Mouse (Mus musculus) CH12.LX (cell line): ENCODE data around the gene Bcar1. TPM values are rescaled to one million over a fixed set of nuclear protein-coding genes. Genes with fewer than 3 reads are reported as not detected.

ENCODE experiments used
- DNase-seq: peaks from one replicate; pipeline ENCODE4 v3.0.0-alpha.2; 2013; ENCODE audit errors: extremely low read depth
- H3K27ac ChIP-seq: 2 replicates; pipeline ENCODE4 v1.5.1; 2012; ENCODE audit warnings: low read depth, mild to moderate bottlenecking, control low read depth, moderate library complexity; ENCODE audit not compliant: insufficient read depth
- H3K27me3 ChIP-seq: replicated peaks from 2 replicates; pipeline ENCODE3; 2012; ENCODE audit warnings: inconsistent platforms
- H3K36me3 ChIP-seq, 2 experiments: replicated peaks in 1 of 2; 2 replicates each; pipeline versions ENCODE3 to v1.6.1; 2012; ENCODE audit warnings: inconsistent platforms in 1 of 2, low read length in 1 of 2, mild to moderate bottlenecking in 1 of 2, mixed read lengths in 1 of 2, moderate library complexity in 1 of 2; ENCODE audit not compliant: control insufficient read depth in 1 of 2, insufficient read depth in 1 of 2
- H3K4me1 ChIP-seq, 2 experiments: 2 replicates each; pipeline ENCODE4 v1.6.1; 2012; ENCODE audit warnings: inconsistent platforms in 1 of 2, moderate library complexity in 1 of 2; ENCODE audit not compliant: insufficient read depth in 2 of 2, control insufficient read depth in 1 of 2
- H3K4me2 ChIP-seq: 2 replicates; pipeline ENCODE4 v1.6.1; 2012; ENCODE audit warnings: low read depth, mild to moderate bottlenecking, control low read depth; ENCODE audit not compliant: poor library complexity, insufficient read depth, severe bottlenecking
- H3K4me3 ChIP-seq, 3 experiments: fragments of 150-350 bp in 1 of 3; sonication (generic) in 1 of 3; replicated peaks in 1 of 3; 2 replicates each; pipeline versions ENCODE3 to v1.5.1; 2011 to 2012; ENCODE audit warnings: low read depth in 2 of 3, low read length in 2 of 3, mild to moderate bottlenecking in 2 of 3, moderate library complexity in 2 of 3, control low read depth in 1 of 3, improper control_type of control experiment in 1 of 3, inconsistent platforms in 1 of 3, mixed read lengths in 1 of 3; ENCODE audit not compliant: poor library complexity in 1 of 3
- H3K79me2 ChIP-seq: replicated peaks from 2 replicates; pipeline ENCODE4 v1.6.1; 2012; ENCODE audit warnings: mild to moderate bottlenecking, moderate library complexity; ENCODE audit not compliant: control insufficient read depth, poor library complexity, insufficient read depth, severe bottlenecking; ENCODE audit errors: extremely low read depth
- H3K9ac ChIP-seq: 2 replicates; pipeline ENCODE4 v1.6.1; 2012; ENCODE audit warnings: low read depth, mild to moderate bottlenecking, control low read depth, moderate library complexity; ENCODE audit not compliant: insufficient read depth
- H3K9me3 ChIP-seq: replicated peaks from 2 replicates; pipeline ENCODE3; 2012; ENCODE audit warnings: low read length, inconsistent platforms, mixed read lengths
- BHLHE40 ChIP-seq: IDR thresholded peaks from 2 replicates; pipeline ENCODE4 v1.6.1; 2011; ENCODE audit warnings: mild to moderate bottlenecking, low read depth, low read length, improper control_type of control experiment
- CHD2 ChIP-seq: IDR thresholded peaks from 2 replicates; pipeline ENCODE4 v1.6.1; 2011; ENCODE audit warnings: low read length, improper control_type of control experiment
- E2F4 ChIP-seq: IDR thresholded peaks from 2 replicates; pipeline ENCODE4 v1.6.1; 2011; ENCODE audit warnings: low read depth, low read length, improper control_type of control experiment; ENCODE audit not compliant: insufficient replicate concordance
- HCFC1 ChIP-seq: IDR thresholded peaks from 2 replicates; pipeline ENCODE4 v1.6.1; 2012; ENCODE audit warnings: low read depth, mild to moderate bottlenecking, inconsistent platforms, low read length, improper control_type of control experiment
- JUN ChIP-seq: IDR thresholded peaks from 2 replicates; pipeline ENCODE4 v1.6.1; 2011; ENCODE audit warnings: low read depth, mild to moderate bottlenecking, low read length, improper control_type of control experiment, moderate library complexity; ENCODE audit not compliant: insufficient read depth
- KAT2A ChIP-seq: IDR thresholded peaks from 2 replicates; pipeline ENCODE4 v1.6.1; 2012; ENCODE audit warnings: low read length, improper control_type of control experiment, inconsistent platforms; ENCODE audit not compliant: insufficient replicate concordance
- MAFK ChIP-seq: IDR thresholded peaks from 2 replicates; pipeline ENCODE4 v1.6.1; 2011; ENCODE audit warnings: low read length, improper control_type of control experiment; ENCODE audit not compliant: insufficient replicate concordance
- MAZ ChIP-seq: IDR thresholded peaks from 2 replicates; pipeline ENCODE4 v1.6.1; 2012; ENCODE audit warnings: low read depth, mild to moderate bottlenecking, inconsistent platforms, low read length, improper control_type of control experiment, moderate library complexity
- MXI1 ChIP-seq: IDR thresholded peaks from 2 replicates; pipeline ENCODE4 v1.6.1; 2011; ENCODE audit warnings: mild to moderate bottlenecking, low read depth, low read length, improper control_type of control experiment
- POLR2A ChIP-seq: IDR thresholded peaks from 2 replicates; pipeline ENCODE4 v1.6.1; 2011; ENCODE audit warnings: low read depth, mild to moderate bottlenecking, improper control_type of control experiment, low read length
- POLR2AphosphoS2 ChIP-seq: IDR thresholded peaks from 2 replicates; pipeline ENCODE4 v1.6.1; 2011; ENCODE audit warnings: low read depth, low read length, improper control_type of control experiment
- RCOR1 ChIP-seq: conservative IDR thresholded peaks from 2 replicates; pipeline ENCODE4 v1.6.1; 2012; ENCODE audit warnings: low read depth, mild to moderate bottlenecking, inconsistent platforms, low read length, improper control_type of control experiment
- SMC3 ChIP-seq: IDR thresholded peaks from 2 replicates; pipeline ENCODE4 v1.6.1; 2011; ENCODE audit warnings: low read depth, low read length, improper control_type of control experiment
- USF1 ChIP-seq: IDR thresholded peaks from 2 replicates; pipeline ENCODE4 v1.6.1; 2014; ENCODE audit warnings: low read depth, mild to moderate bottlenecking, inconsistent platforms, low read length, improper control_type of control experiment
- USF2 ChIP-seq: conservative IDR thresholded peaks from 2 replicates; pipeline ENCODE4 v1.6.1; 2011; ENCODE audit warnings: low read depth, low read length, improper control_type of control experiment
- ZKSCAN1 ChIP-seq: IDR thresholded peaks from 2 replicates; pipeline ENCODE4 v1.6.1; 2012; ENCODE audit warnings: low read depth, inconsistent platforms, low read length, improper control_type of control experiment, borderline replicate concordance
- ZNF384 ChIP-seq: IDR thresholded peaks from 2 replicates; pipeline ENCODE4 v1.6.1; 2012; ENCODE audit warnings: low read depth, low read length, improper control_type of control experiment, inconsistent platforms
- dilution Hi-C: fragments of 300-500 bp; cut with MboI; formaldehyde crosslinking; loops from 2 replicates; pipeline ENCODE4 v1.14.3; 2020; ENCODE audit warnings: low sequenced_read_pairs; ENCODE audit not compliant: extremely low pct_unique_long_range_greater_than_20kb, extremely low pct_ligation_motif_present
- in situ Hi-C: fragments of 300-500 bp; cut with MboI; formaldehyde crosslinking; loops from 3 replicates; pipeline ENCODE4 v1.14.3; 2019; ENCODE audit warnings: low sequenced_read_pairs, low pct_ligation_motif_present, low pct_unique_long_range_greater_than_20kb, mixed read lengths
- polyA plus RNA-seq: library from polyadenylated mRNA; unstranded; fragments of >175 nt; gene quantifications from 2 replicates; pipeline ENCODE4 v1.2.1, GENCODE M21; 2012; ENCODE audit warnings: low read depth; ENCODE audit not compliant: insufficient read length
- total RNA-seq, 2 experiments: library from RNA; depleted of rRNA; stranded (reverse); fragments of 300-350 nt in 1 of 2; fragments of >200 nt in 1 of 2; gene quantifications; 2 replicates each; pipeline ENCODE4 v1.2.3; 2012 to 2014

Gene Bcar1
- total and polyA plus RNA-seq, 3 experiments, result 0.97 to 2.1 (median 1.2) TPM

DNA sequence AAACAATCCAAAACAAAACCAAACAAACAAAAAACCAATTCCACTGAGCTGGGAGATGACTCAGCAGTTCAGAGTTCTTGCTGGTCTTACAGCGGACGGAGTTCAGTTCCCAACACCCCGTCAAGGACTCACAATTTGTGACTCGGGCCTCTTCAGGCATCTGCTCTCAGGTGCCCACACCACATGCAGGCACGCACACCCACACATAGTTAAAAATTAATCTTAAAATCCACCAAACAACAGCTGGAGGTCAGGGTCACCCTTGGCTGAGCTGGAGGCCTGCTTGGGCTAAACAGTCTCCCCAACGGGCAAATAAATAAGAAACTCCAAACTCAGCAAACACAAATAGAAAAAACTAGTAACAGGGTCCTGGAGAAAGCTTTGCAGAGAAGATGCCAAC is 35.3 kb downstream of the Bcar1 start:
- no peaks in the 10 kb centered on the region for H3K79me2 ChIP-seq
- H3K27me3 ChIP-seq, result peaks cover 11% of the 10 kb centered on the region
- dilution Hi-C loops (no loop called here), in situ Hi-C loops (loop anchor here (10.0 kb wide), 1 partner anchor 127 kb away; no protein-coding TSS in a partner anchor)
- TF ChIP-seq ZNF384, result no peak
- TF ChIP-seq MAFK, result 0 out of 2 replicates have a peak, but pooled peaks have one; percentile 45
- no peak overlapping the region for H3K9ac ChIP-seq
- H3K36me3 ChIP-seq, result peaks cover 0 to 3% of the 10 kb centered on the region in 2 experiments
- no peaks in the 10 kb centered on the region for H3K9me3 ChIP-seq
- H3K4me3 ChIP-seq, result no peak overlapping the region
- no peaks in the 10 kb centered on the region for H3K4me1 ChIP-seq
- H3K4me2 ChIP-seq, result no peak overlapping the region
- no peak for DNase-seq
- no peak overlapping the region for H3K27ac ChIP-seq

DNA sequence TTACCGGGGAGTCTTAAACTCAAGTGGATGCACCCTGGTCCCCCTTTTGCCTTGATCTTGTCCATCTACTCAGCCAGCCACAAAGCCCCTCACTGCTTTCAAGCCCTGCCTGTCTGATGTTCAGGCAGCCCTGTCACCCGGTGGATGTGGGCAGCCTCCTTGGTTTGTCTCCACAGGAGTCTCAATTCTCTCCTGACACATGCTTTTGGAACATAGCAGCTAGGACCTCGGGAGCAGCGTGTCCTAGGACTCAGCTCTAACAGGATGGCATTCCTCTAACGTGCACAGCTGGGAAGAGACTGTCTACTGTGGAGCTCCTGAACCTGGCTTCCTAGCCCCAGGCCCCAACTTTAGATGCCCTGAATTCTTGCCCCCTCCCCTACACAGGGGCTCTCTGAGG is 37.9 kb downstream of the Bcar1 start:
- Histone ChIP-seq H3K4me2 (no peak overlapping the region), H3K79me2 (no peaks in the 10 kb centered on the region), H3K9ac (no peak overlapping the region), H3K27me3 (peaks cover 24% of the 10 kb centered on the region), H3K4me1 (no peaks in the 10 kb centered on the region), H3K36me3 (peaks cover 0 to under 1% of the 10 kb centered on the region in 2 experiments), H3K4me3 (no peak overlapping the region), H3K27ac (no peak overlapping the region), H3K9me3 (no peaks in the 10 kb centered on the region)
- no peak for TF ChIP-seq MAZ
- TF ChIP-seq USF2, result no peak
- TF ChIP-seq BHLHE40, result no peak
- no peak for TF ChIP-seq KAT2A
- no peak for TF ChIP-seq HCFC1
- no peak for TF ChIP-seq ZKSCAN1
- TF ChIP-seq POLR2AphosphoS2, result no peak
- no peak for TF ChIP-seq POLR2A
- no peak for TF ChIP-seq JUN
- no peak for TF ChIP-seq MXI1
- TF ChIP-seq MAFK, result no peak
- no peak for TF ChIP-seq RCOR1
- no peak for TF ChIP-seq USF1
- TF ChIP-seq E2F4, result no peak
- TF ChIP-seq SMC3, result no peak
- no peak for TF ChIP-seq CHD2
- dilution Hi-C loops, result no loop called here
- in situ Hi-C loops, result loop anchor here (10.0 kb wide), 1 partner anchor 129 kb away; no protein-coding TSS in a partner anchor
- no peak for DNase-seq
